Mouse (Mus musculus): ENCODE results near the gene Cyb5r1.

Gene Cyb5r1

GRCm38 (mm10) chr1:134405509-134406413, at the start of gene Cyb5r1:
Gene Cyb5r1 (plus strand): TSS chr1:134405559.
- DNase-seq (ENCODE audit: low read depth) = peak; percentile 62

- DNase-seq (ENCODE audit: low read depth) = no peak
These were observed 47.9 kb upstream of the Cyb5r1 start for GRCm38 (mm10) chr1:134357461-134357860.

GRCm38 (mm10) chr1:134360656-134361055, 44.7 kb upstream of the Cyb5r1 start:
- DNase-seq (ENCODE audit: low read depth) = no peak

GRCm38 (mm10) chr1:134361195-134361856, 44.0 kb upstream of the Cyb5r1 start:
- peak; percentile 16 for DNase-seq (ENCODE audit: low read depth)

- DNase-seq (ENCODE audit: low read depth) = peak; percentile 91
These were observed 43.5 kb upstream of the Cyb5r1 start, which contains the start of gene Tmem183a for GRCm38 (mm10) chr1:134361857-134362212. Gene Tmem183a (minus strand): TSS chr1:134361979.

GRCm38 (mm10) chr1:134363194-134363593, 42.2 kb upstream of the Cyb5r1 start:
- DNase-seq (ENCODE audit: low read depth) = no peak

GRCm38 (mm10) chr1:134365491-134365890, 39.9 kb upstream of the Cyb5r1 start:
- DNase-seq (ENCODE audit: low read depth) = no peak

GRCm38 (mm10) chr1:134368777-134369337, 36.5 kb upstream of the Cyb5r1 start:
- DNase-seq (ENCODE audit: low read depth) = peak; percentile 51

- DNase-seq (ENCODE audit: low read depth) = no peak
These were observed 31.2 kb upstream of the Cyb5r1 start for GRCm38 (mm10) chr1:134374124-134374523.

GRCm38 (mm10) chr1:134381051-134381450, 24.3 kb upstream of the Cyb5r1 start:
- no peak for DNase-seq (ENCODE audit: low read depth)

- no peak for DNase-seq (ENCODE audit: low read depth)
These were observed 23.3 kb upstream of the Cyb5r1 start for GRCm38 (mm10) chr1:134381795-134382625.

GRCm38 (mm10) chr1:134384581-134384980, 20.8 kb upstream of the Cyb5r1 start:
- no peak for DNase-seq (ENCODE audit: low read depth)

- no peak for DNase-seq (ENCODE audit: low read depth)
These were observed 20.2 kb upstream of the Cyb5r1 start for GRCm38 (mm10) chr1:134385176-134385575.

GRCm38 (mm10) chr1:134385666-134386065, 19.7 kb upstream of the Cyb5r1 start, which contains the start of gene 4933406M09Rik:
Gene 4933406M09Rik (plus strand): TSS chr1:134385940.
- no peak for DNase-seq (ENCODE audit: low read depth)

- DNase-seq (ENCODE audit: low read depth) = no peak
These were observed 11.5 kb upstream of the Cyb5r1 start for GRCm38 (mm10) chr1:134393827-134394226.

GRCm38 (mm10) chr1:134398210-134398609, 7.1 kb upstream of the Cyb5r1 start:
- no peak for DNase-seq (ENCODE audit: low read depth)

- DNase-seq (ENCODE audit: low read depth) = peak; percentile 58
These were observed 5.6 kb upstream of the Cyb5r1 start for GRCm38 (mm10) chr1:134399735-134400134.

- no peak for DNase-seq (ENCODE audit: low read depth)
These were observed 1.0 kb downstream of the Cyb5r1 start for GRCm38 (mm10) chr1:134406414-134406771.

- DNase-seq (ENCODE audit: low read depth) = no peak
These were observed 2.7 kb downstream of the Cyb5r1 start for GRCm38 (mm10) chr1:134408080-134408479.

- no peak for DNase-seq (ENCODE audit: low read depth)
These were observed 6.6 kb downstream of the Cyb5r1 start for GRCm38 (mm10) chr1:134411706-134412629.

GRCm38 (mm10) chr1:134414038-134414437, 8.7 kb downstream of the Cyb5r1 start:
- no peak for DNase-seq (ENCODE audit: low read depth)
